Mouse (Mus musculus) gonadal fat pad, adult 2 months (tissue): ENCODE data around the gene 6030468B19Rik. TPM values are rescaled to one million over a fixed set of nuclear protein-coding genes. Genes with fewer than 3 reads are reported as not detected.
"Not testable (repeated sequence)": the region's sequence is repeated elsewhere in the genome, so short reads cannot be mapped to it uniquely, and the experiment has no call there.

Source experiments
- DNase-seq: peaks from one replicate; pipeline ENCODE4 v3.0.0-alpha.2; 2012; ENCODE audit warnings: low read depth
- polyA plus RNA-seq: library from polyadenylated mRNA; depleted of rRNA; stranded (reverse); fragments of >200 nt; gene quantifications from 2 replicates; pipeline ENCODE4 v1.2.3, GENCODE M21; 2012

The 6030468B19Rik gene
- polyA plus RNA-seq, 1 experiment, result not detected

DNA sequence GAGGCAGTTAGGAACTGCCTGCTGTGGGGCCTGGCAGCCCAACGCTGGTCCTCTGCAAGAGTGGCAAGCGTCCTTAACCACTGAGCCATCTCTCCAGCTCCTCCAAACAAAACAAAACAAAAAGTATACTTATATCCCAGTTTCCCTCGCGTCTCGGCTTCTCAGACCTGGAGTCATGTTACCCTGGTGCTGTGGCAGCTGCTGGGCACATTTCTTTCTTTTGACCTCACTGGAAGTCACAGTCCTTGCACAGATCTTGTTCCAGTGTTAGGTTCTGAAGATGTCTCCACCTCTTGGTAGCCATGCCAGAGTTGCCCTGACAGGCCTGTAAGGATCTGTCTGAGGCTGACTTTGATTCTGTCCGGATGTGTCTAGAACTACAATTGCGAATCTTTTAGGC, 4.2 kb downstream of the 6030468B19Rik start:
- no peak for DNase-seq

GRCm38 (mm10) chr11:117803166-117803688, 5.8 kb downstream of the 6030468B19Rik start:
- no peak for DNase-seq

- DNase-seq, result no peak
Observed at GRCm38 (mm10) chr11:117806781-117807180, 9.3 kb downstream of the 6030468B19Rik start.

- no peak for DNase-seq
Observed at GRCm38 (mm10) chr11:117809407-117810311, 12.2 kb downstream of the 6030468B19Rik start, which contains the start of the genes Gm20708 and Syngr2. Gene Gm20708, plus strand, starts transcription at chr11:117809668. Gene Syngr2, plus strand, starts transcription at chr11:117809668.

DNA sequence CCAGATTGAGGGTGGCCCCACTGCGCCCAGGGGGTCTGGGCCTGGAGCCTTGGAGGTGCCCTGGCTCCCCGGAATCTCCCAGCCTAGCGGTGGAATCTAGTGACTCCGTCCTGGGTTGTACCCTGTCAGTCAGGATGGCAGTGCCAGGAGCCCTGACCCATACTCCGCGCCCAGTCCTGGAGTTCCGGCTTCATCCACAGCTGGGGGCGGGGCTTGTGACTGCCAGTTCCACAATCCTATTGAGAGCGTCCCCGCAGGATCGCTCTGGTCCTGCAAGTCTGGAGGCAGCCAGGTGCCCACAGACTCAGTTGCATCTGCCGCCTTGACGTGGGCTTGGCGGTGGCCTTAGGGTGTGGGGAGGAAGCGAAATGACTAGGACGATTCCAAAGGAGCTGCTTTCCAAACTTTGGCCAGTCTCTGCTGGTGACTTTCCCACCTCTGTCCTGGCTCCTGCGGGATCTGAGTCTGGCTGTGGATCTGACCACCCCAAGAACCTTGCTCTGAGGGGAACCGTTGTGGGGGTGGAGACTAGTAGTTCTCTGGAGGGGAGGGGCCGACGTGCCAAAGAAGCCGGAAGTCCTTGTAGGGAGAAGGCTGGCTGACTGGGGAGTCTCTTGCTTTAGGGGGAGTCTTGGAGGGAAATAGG, 13.1 kb downstream of the 6030468B19Rik start:
- DNase-seq, result no peak

- DNase-seq, result no peak
Observed at GRCm38 (mm10) chr11:117813867-117814266, 16.4 kb downstream of the 6030468B19Rik start.

DNA sequence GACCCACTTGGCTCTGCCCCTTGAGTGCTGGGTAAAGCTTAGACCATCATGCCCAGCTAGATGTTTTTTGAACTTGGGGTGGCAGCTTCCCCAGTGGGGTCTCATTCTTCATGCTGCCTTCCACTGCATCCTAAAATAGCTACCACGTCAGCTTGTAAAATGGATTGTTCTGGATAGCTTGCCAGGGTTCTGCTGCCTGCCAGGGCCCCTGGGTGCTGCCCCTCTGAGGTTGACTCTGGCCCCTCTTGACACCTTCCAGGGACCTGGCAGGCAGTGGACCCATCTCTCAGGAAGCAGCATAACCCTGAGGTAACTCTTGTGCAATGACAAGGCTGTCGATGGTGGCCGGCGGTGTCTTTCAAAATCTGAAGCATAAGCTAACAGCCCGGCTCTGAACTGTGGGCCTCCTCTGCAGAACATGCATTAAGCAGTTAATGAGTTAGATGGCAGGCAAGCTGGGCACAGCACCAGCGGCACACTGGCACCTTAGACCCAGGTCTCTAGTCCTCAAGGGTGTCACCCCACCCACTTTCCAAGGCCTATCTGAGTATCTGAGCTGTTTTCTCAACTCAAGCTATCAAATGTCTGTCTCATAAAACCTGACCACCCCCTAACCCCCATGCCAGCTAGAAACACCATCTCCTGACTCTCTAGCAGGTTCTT, 17.4 kb downstream of the 6030468B19Rik start:
- no peak for DNase-seq

GRCm38 (mm10) chr11:117815850-117816249, 18.4 kb downstream of the 6030468B19Rik start:
- not testable (repeated sequence) for DNase-seq

GRCm38 (mm10) chr11:117816389-117816996, 19.0 kb downstream of the 6030468B19Rik start:
- DNase-seq, result no peak

DNA sequence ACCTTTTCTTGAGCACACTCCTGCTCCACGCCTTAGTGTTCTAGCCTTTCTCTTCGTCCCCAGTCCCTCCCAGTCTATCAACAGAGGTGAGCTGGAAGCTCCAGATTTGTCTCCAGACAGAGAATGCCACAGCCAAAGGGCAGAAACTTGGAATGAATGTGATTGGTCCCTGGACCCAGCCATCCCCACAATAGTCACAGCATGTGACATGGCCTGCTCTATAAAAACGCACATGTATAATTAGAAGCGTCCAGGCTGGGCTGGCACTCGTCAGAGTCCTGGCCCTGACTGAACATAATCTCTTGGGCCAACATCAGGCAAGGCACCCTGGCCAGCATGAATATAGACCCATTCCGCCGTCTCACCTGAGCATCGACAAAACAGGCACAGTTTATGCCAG, 21.6 kb downstream of the 6030468B19Rik start:
- DNase-seq, result no peak

DNA sequence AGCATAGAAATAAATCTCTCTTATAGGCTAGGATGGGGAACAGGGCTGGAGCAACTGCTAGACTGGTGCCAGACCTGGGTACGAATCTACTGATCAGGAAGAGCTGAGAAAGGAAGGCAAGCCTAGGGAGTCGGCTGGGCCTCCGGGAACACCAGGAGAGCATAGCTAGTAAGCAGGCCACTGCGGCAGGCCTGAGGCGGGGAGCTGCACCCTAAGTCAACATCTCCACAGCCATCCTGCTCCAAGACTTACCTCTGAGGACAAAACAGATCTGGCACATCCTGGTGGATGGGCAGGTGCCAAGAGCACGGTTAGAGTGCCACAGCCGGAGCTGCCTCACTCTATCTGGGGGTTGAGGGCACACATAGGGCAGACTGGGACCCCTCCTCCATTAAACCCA, 22.7 kb downstream of the 6030468B19Rik start:
- no peak for DNase-seq

DNA sequence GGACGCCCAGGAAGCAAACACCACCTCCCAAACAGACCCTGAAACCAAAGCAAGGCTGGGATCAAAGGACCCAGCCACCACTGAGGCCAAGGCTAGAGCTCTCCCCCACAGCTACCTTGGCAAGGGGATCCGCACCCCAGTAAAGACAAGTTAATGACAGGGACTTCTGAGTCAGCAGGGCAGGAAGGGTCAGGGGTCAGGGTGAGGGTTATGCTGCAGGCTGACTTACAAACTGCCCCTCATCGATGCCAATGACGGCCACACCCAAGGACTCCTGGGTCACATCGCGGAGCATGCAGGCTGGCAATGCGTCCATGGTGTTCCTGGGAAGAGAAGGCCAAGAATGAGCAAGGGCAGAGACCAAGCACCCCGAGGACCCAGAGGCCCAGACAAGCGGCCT, 24.4 kb downstream of the 6030468B19Rik start:
- no peak for DNase-seq

DNA sequence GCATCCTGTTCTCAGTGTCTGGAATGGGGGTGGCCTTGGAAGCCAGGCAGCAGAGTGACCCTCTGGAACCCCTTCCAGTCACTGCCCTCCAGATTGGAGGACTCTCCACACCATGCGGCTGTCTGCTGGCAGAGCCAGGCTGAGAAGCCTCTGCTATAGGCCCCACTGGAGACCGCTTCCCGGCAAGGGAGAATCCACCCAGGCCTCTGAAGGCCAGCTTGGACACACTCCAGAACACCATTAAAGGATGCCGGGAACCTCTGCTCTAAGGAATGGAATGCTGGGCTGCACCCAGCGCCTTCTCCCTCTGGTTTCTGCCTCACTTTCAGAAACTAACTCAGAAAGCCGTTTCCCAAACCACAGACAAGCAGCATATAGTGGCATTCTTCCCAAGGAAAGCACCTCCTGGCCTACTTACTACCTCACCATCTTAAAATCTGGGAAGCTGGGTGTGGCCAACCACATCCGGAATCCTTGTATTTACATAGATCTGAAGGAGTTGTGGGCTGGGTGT, 25.3 kb downstream of the 6030468B19Rik start:
- DNase-seq, result no peak

GRCm38 (mm10) chr11:117823411-117823810, 26.0 kb downstream of the 6030468B19Rik start:
- DNase-seq, result no peak

DNA sequence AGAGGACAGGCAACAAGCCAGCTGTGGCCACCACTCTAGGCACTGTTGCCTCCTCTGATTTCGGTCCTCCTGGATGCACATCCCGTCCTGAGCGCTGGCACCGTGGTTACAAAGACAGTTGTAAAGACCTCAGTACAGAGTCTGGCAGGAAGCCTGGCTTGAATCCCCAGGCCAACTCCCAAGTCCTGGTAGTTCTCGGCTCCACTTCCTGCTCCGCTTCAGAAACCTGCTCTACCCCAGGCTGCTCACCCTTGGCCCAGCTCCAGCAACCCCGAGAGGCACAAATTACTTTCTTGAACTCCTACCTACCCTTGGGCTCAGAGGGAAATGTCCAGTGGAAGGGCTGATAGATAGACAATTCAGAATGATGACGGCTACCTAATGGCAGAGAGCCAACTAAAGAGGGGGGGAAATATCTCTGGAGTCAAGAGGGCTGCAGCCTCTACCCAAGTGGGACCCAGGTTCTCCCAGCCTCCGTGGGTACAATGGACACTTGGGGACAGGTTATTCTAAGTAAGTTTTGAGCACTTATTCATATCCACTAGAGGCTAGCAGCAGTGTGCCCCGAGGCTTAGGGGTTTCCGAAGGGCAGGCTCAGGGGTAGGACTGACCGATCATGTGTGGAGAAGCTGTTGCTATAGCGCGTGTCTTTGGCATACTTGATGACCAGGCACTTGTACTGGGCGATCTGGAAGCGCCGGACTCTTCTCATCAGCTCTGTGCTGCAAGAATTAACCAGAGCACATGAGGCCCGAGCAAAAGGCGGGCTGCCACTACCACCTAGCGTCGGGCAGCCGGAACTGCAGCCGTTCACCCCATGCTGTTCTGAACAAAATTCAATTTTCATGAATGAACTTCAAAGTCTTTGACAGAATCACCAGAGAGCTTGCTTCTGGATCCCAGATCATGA, 26.9 kb downstream of the 6030468B19Rik start:
- DNase-seq, result no peak

GRCm38 (mm10) chr11:117825333-117826101, 28.1 kb downstream of the 6030468B19Rik start, which contains the start of the genes Afmid and Tk1:
Gene Afmid, plus strand, starts transcription at chr11:117825924.
Gene Tk1, minus strand, starts transcription at chr11:117826092.
- DNase-seq, result peak; percentile 96

DNA sequence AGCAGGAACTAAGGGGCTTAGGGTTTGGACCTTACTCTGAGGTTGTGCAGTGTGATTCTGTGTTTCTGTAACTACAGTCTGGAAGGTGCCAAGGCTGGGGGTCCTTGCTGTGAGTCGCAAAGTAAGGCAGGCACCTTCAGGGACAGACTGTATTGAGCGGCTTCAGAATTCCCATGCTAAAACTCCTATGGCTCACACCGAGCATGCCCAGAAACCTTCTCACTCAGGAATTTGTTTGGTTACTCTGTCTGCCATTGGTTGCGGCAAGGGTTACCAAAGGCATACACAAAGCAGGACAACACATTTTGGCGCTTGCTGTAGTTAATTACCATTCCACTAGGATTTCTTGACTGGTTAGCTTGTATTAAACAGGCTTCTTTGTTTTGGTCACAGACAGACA, 28.7 kb downstream of the 6030468B19Rik start:
- DNase-seq, result no peak

DNA sequence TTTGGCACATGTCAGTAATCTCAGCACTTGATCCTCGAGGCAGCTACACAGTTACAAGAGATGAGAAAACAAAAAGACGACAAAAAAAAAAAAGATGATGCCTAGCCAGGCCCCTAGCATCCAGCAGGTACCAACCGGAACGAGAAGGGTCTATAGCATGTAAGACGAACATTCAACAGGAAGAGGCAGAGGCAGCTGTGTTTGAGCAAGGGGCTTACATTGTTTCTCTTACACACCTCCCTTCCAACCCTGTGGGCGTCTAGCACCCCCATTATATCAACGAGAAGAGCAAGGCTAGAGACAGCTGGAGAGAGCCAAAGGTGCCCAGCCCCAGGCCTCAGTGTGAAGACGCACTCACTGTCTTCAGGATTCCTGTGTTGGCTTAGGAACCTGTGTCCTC, 29.5 kb downstream of the 6030468B19Rik start:
- DNase-seq, result no peak

- DNase-seq, result no peak
Observed at GRCm38 (mm10) chr11:117827386-117827785, 29.9 kb downstream of the 6030468B19Rik start.
